Mouse (Mus musculus) intestine, embryonic 14.5 days (tissue): ENCODE data around the gene Gm614. TPM values are rescaled to one million over a fixed set of nuclear protein-coding genes. Genes with fewer than 3 reads are reported as not detected.

Source experiments
- ATAC-seq: fragments of 200-750 bp; cut with Nextera tagmentation; replicated peaks from 2 replicates; pipeline ENCODE4 v1.8.0; 2017; ENCODE audit warnings: low read depth, moderate number of reproducible peaks, moderate TSS enrichment, moderate library complexity; ENCODE audit not compliant: low FRiP score, low TSS enrichment
- DNase-seq: peaks from one replicate; pipeline ENCODE4 v3.0.0-alpha.2; 2018; ENCODE audit warnings: low spot score
- H3K27ac ChIP-seq: fragments of 300-500 bp; sonication (generic); 2 replicates; pipeline ENCODE4 v1.5.1; 2014; ENCODE audit warnings: low read depth, mild to moderate bottlenecking, control low read depth
- H3K27me3 ChIP-seq: fragments of 300-500 bp; sonication (generic); replicated peaks from 2 replicates; pipeline ENCODE4 v1.6.1; 2014; ENCODE audit warnings: low read length, control low read depth; ENCODE audit not compliant: control insufficient read depth, insufficient read depth
- H3K36me3 ChIP-seq: fragments of 300-500 bp; sonication (generic); 2 replicates; pipeline ENCODE4 v1.6.1; 2014; ENCODE audit warnings: low read length, control low read depth; ENCODE audit not compliant: control insufficient read depth, insufficient read depth
- H3K4me1 ChIP-seq: fragments of 300-500 bp; sonication (generic); replicated peaks from 2 replicates; pipeline ENCODE4 v1.6.1; 2014; ENCODE audit warnings: low read length, control low read depth, mixed read lengths; ENCODE audit not compliant: control insufficient read depth, insufficient read depth
- H3K4me2 ChIP-seq: fragments of 300-500 bp; sonication (generic); 2 replicates; pipeline ENCODE4 v1.6.1; 2014; ENCODE audit warnings: low read length
- H3K4me3 ChIP-seq: fragments of 300-500 bp; sonication (generic); 2 replicates; pipeline ENCODE4 v1.5.1; 2014; ENCODE audit warnings: low read depth, low read length, control low read depth, mixed read lengths
- H3K9ac ChIP-seq: fragments of 300-500 bp; sonication (generic); 2 replicates; pipeline ENCODE4 v1.6.1; 2014; ENCODE audit warnings: mild to moderate bottlenecking, low read length
- H3K9me3 ChIP-seq: fragments of 300-500 bp; sonication (generic); 2 replicates; pipeline ENCODE4 v1.6.1; 2016; ENCODE audit warnings: low read length, control low read depth; ENCODE audit not compliant: control insufficient read depth
- WGBS: fragments of 180-500 bp; shearing (Covaris S2); extraction: QIAGEN DNeasy Blood & Tissue Kit; methylation state at CpG from one replicate; pipeline ENCODE4 v1.1.7; 2014; 5-methylcytosine and 5-hydroxymethylcytosine counted together
- polyA plus RNA-seq: library from polyadenylated mRNA; unstranded; fragments of >200 nt; fragmentation: Nextera tagmentation; extraction: Ambion mirVana; gene quantifications from 2 replicates; pipeline ENCODE4 v1.2.1, GENCODE M21; 2014

Gm614 gene
- polyA plus RNA-seq, 1 experiment from 2014 or later, result not detected

GRCm38 (mm10) chrX:101245011-101245410 is 18.8 kb downstream of the Gm614 start:
- Histone ChIP-seq H3K36me3 (no peaks in the 10 kb centered on the region), H3K27me3 (0 out of 2 replicates have a peak, but pooled peaks cover 6% of the 10 kb centered on the region), H3K4me2 (no peak overlapping the region), H3K4me3 (no peak overlapping the region), H3K9ac (no peak overlapping the region), H3K27ac (no peak overlapping the region), H3K9me3 (no peaks in the 10 kb centered on the region), H3K4me1 (no peaks in the 10 kb centered on the region)
- DNase-seq (no peak), ATAC-seq (no peak)
- 20% methylated on average over 1 of the region's 1 CpGs for WGBS

- Histone ChIP-seq H3K36me3 (0 out of 2 replicates have a peak, but pooled peaks cover 2% of the 10 kb centered on the region), H3K27ac (no peak overlapping the region), H3K9ac (0 out of 2 replicates have a peak overlapping the region, but pooled peaks have one; percentile 13), H3K9me3 (no peaks in the 10 kb centered on the region), H3K4me1 (no peaks in the 10 kb centered on the region), H3K4me2 (peak overlapping the region; percentile 50), H3K4me3 (peak overlapping the region; percentile 52), H3K27me3 (no peaks in the 10 kb centered on the region)
- WGBS, result 26% methylated on average over 7 of the region's 7 CpGs
- ATAC-seq, result no peak
- DNase-seq, result no peak
Observed at GRCm38 (mm10) chrX:101222796-101223162, 41.0 kb downstream of the Gm614 start.

- Histone ChIP-seq H3K9ac (peak within 1 kb of the TSS; percentile 40), H3K9me3 (no peaks in the 10 kb centered on the region), H3K27me3 (no peaks in the 10 kb centered on the region), H3K36me3 (0 out of 2 replicates have a peak, but pooled peaks cover 2% of the 10 kb centered on the region), H3K27ac (peak within 1 kb of the TSS; percentile 48; the same call in 1 of the 2 replicates), H3K4me1 (no peaks in the 10 kb centered on the region), H3K4me3 (peak within 1 kb of the TSS; percentile 52), H3K4me2 (peak within 1 kb of the TSS; percentile 55)
- ATAC-seq (peak; percentile 98), DNase-seq (peak; percentile 93)
- WGBS, result 15% methylated on average over 55 of the region's 55 CpGs
Observed at GRCm38 (mm10) chrX:101221834-101222795, 41.7 kb downstream of the Gm614 start, which contains the start of gene Snx12. Gene Snx12 (minus strand): TSS chrX:101222563.

Other genes starting within 250 kb of the Gm614 start
- gene Tex11, start 204.3 kb downstream of the Gm614 start, polyA plus RNA-seq, result 0.18 TPM in 1 of 2 replicates, not detected in the other
- 1.4 and 1.5 TPM in 2 replicates for gene Slc7a3, start 178.0 kb downstream of the Gm614 start, polyA plus RNA-seq
- gene Snx12, start 41.4 kb downstream of the Gm614 start, polyA plus RNA-seq, result 48.0 and 51.2 TPM in 2 replicates
- gene Foxo4, start 9.5 kb downstream of the Gm614 start, polyA plus RNA-seq, result 2.3 and 2.5 TPM in 2 replicates
- 9.6 and 11.5 TPM in 2 replicates for gene Il2rg, start 4.3 kb upstream of the Gm614 start, polyA plus RNA-seq
- not detected in 2 replicates for gene Gm20489, start 5.0 kb upstream of the Gm614 start, polyA plus RNA-seq
- gene Med12, start 10.0 kb upstream of the Gm614 start, polyA plus RNA-seq, result 38.5 and 48.2 TPM in 2 replicates
- gene Nlgn3, start 35.2 kb upstream of the Gm614 start, polyA plus RNA-seq, result 7.3 and 7.5 TPM in 2 replicates
- 14.0 and 20.9 TPM in 2 replicates for gene Gjb1, start 112.4 kb upstream of the Gm614 start, polyA plus RNA-seq
- 25.5 and 26.1 TPM in 2 replicates for gene Zmym3, start 156.9 kb upstream of the Gm614 start, polyA plus RNA-seq
- gene Nono, start 165.3 kb upstream of the Gm614 start, polyA plus RNA-seq, result 363 and 414 TPM in 2 replicates
- 1.5 and 1.7 TPM in 2 replicates for gene Itgb1bp2, start 185.1 kb upstream of the Gm614 start, polyA plus RNA-seq